Mouse (Mus musculus) E14TG2a.4 (cell line): ENCODE measurements at regions not wholly inside any gene's neighbourhood (a gene's known extent, or its start where the extent isn't known, plus 50 kb on each side); places are given as distances from the start of the nearest gene placed in this dataset.

Experiments used
- CTCF ChIP-seq: conservative IDR thresholded peaks from 2 replicates; pipeline ENCODE4 v1.5.1; 2014; ENCODE audit warnings: low read length
- NANOG ChIP-seq: IDR thresholded peaks from 2 replicates; pipeline ENCODE4 v1.6.1; 2014; ENCODE audit warnings: borderline replicate concordance, low read length, mixed read lengths
- POU5F1 ChIP-seq: IDR thresholded peaks from 2 replicates; pipeline ENCODE4 v1.6.1; 2014; ENCODE audit warnings: low read length, borderline replicate concordance

DNA sequence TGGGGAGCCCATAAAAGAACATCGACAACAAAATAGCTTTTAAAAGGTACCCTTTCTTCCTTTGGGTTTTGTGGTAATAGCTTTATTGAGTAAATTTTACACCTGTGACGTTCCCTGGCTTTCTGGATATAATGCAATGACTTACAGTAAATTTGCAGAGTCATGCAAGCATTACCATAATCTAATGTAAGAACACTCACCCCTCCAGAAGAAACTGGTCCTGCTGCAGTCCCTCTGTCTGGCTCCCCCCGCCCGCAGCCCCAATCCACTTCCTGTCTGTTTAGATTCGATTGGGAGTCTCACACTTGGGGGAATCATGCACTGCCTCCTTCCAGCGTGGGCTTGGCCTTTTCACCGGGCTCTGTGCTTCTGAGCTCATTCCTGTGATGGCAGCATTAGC lies 88.6 kb upstream of the Mki67 start:
- TF ChIP-seq CTCF (no peak), NANOG (no peak), POU5F1 (no peak)
